Mouse (Mus musculus): Measurements from ENCODE around the gene Nos2. TPM values are rescaled to one million over a fixed set of nuclear protein-coding genes. Genes with fewer than 3 reads are reported as not detected.
"Not testable (repeated sequence)": the region's sequence is repeated elsewhere in the genome, so short reads cannot be mapped to it uniquely, and the experiment has no call there.

Nos2 gene
- polyA plus RNA-seq, 1 experiment from 2014 or later, result 0.21 TPM

DNA sequence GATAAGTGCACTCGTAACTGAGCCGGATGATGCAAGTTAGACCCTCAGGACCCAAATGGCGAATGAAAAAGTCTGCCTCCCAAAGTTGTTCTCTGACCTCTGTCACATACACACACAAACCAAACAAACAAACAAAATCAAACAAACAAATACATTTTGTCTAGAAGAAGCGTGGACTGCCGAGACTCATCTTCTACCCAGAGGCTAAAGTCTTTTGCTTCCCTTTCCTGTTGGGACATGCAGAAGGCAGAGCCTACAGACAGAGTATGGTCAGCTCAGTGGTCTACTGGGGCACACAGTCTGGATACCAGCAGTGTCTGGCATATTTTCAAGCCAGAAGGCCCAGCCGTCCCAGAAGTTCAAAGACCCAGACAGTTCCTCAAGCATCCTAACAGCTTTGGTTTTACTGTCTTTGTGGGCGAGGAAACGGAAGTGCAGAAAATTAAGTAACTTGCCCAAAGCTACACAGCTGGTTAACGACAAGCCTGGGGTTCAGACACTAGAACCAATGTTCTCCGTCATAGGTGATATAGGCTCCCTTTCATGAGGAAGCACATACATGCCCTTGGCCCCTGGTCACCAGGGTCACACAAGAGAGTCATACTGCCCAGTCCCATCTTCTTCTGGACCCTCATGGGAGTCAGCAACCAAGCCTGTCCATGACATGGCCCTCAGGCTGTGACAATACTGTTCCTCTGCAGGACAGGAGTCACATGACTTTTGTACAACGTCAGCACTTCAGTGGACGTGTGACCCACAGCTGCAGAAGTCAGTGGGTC lies 62.1 kb downstream of the Nos2 start:
- H3K4me1 ChIP-seq (replicated peaks; ENCODE audit: control insufficient read depth, insufficient read depth, low read length), result 0 out of 2 replicates have a peak, but pooled peaks cover 13% of the 10 kb centered on the region
- H3K27ac ChIP-seq (ENCODE audit: low read depth, low read length), result peak overlapping the region; percentile 89
- peak overlapping the region; percentile 26; the same call in 1 of the 2 replicates for H3K9ac ChIP-seq (ENCODE audit: low read depth, low read length)
- peak overlapping the region; percentile 74 for H3K4me2 ChIP-seq (replicated peaks; ENCODE audit: low read depth)
- TF ChIP-seq CTCF (IDR thresholded peaks at IDR 0.05; ENCODE audit: low read depth), result no peak
- no peaks in the 10 kb centered on the region for H3K9me3 ChIP-seq (ENCODE audit: control insufficient read depth)
- H3K36me3 ChIP-seq (ENCODE audit: control insufficient read depth, insufficient read depth), result peaks cover 3% of the 10 kb centered on the region; the same call in 1 of the 2 replicates
- H3K27me3 ChIP-seq (replicated peaks; ENCODE audit: control insufficient read depth, insufficient read depth, low read length), result no peaks in the 10 kb centered on the region
- WGBS, result 36% methylated on average over 12 of the region's 12 CpGs
- peak overlapping the region; percentile 63 for H3K4me3 ChIP-seq (ENCODE audit: low read depth, low read length)
- peak; percentile 9 for ATAC-seq

DNA sequence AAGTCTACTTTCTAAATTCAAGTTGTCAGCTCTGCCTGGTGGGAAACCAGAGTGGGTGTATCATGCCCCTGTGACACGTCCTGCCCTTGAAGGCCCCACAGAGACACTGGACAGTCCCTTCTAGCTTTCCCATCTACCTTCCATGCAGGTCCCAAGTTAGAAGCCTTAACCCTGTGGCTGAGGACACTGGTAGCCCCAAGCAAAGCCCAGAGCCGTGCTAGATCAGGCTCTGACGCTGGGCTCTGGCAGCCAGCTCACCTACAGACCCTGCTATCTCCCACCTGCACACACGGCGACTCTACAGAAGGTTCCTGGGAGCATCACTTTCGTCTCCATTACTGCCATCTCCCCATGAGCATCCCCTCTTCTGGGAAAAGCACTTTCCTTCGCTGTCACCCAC lies 63.0 kb downstream of the Nos2 start:
- Histone ChIP-seq H3K4me3 (ENCODE audit: low read depth, low read length) (peak overlapping the region; percentile 63), H3K9me3 (ENCODE audit: control insufficient read depth) (no peaks in the 10 kb centered on the region), H3K4me2 (replicated peaks; ENCODE audit: low read depth) (peak overlapping the region; percentile 74), H3K27ac (ENCODE audit: low read depth, low read length) (peak overlapping the region; percentile 89), H3K4me1 (replicated peaks; ENCODE audit: control insufficient read depth, insufficient read depth, low read length) (0 out of 2 replicates have a peak, but pooled peaks cover 13% of the 10 kb centered on the region), H3K9ac (ENCODE audit: low read depth, low read length) (peak overlapping the region; percentile 64), H3K36me3 (ENCODE audit: control insufficient read depth, insufficient read depth) (no peaks in the 10 kb centered on the region), H3K27me3 (replicated peaks; ENCODE audit: control insufficient read depth, insufficient read depth, low read length) (no peaks in the 10 kb centered on the region)
- 72% methylated on average over 7 of the region's 7 CpGs for WGBS
- no peak for ATAC-seq
- no peak for TF ChIP-seq CTCF (IDR thresholded peaks at IDR 0.05; ENCODE audit: low read depth)

DNA sequence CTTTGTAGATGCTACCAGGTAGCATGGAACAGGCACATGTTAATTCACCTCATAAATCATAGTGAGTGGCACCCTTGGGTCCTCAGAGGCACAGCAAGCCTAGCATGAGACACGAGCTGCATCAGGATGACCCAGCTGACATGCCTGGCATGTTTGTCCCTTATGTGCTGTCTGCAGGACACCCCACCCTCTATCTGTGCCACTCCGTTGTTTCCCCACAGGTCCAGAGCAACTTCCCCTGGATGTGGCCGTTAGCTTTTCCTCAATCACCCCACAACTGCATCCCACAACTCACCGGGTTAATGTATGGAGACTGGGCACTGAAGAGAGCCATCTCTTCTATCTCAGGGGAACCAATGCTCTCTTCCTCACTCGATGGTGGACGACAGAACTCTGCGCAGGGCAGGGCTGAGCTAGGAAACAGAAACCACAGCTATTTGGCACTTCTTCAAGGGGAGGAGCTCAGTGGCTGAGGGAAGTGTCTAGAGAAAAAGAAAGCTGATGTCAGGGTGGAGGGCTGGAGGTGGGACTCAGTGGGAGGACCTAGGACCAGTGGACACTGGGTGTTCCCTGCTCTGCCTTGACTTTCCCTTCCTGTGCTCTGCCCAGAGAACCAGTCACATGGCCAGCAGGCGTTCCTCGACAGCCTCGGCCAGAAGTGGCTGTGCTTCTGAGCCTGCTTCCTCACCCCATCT lies 64.0 kb downstream of the Nos2 start, which contains the start of gene Lgals9:
Gene Lgals9 (minus strand): TSS at position 464 of the 695 bp plus-strand sequence.
- Histone ChIP-seq H3K4me1 (replicated peaks; ENCODE audit: control insufficient read depth, insufficient read depth, low read length) (0 out of 2 replicates have a peak, but pooled peaks cover 13% of the 10 kb centered on the region), H3K4me2 (replicated peaks; ENCODE audit: low read depth) (peak within 1 kb of the TSS; percentile 74), H3K9me3 (ENCODE audit: control insufficient read depth) (no peaks in the 10 kb centered on the region), H3K36me3 (ENCODE audit: control insufficient read depth, insufficient read depth) (no peaks in the 10 kb centered on the region), H3K9ac (ENCODE audit: low read depth, low read length) (peak within 1 kb of the TSS; percentile 64), H3K27ac (ENCODE audit: low read depth, low read length) (peak within 1 kb of the TSS; percentile 89), H3K4me3 (ENCODE audit: low read depth, low read length) (peak within 1 kb of the TSS; percentile 63), H3K27me3 (replicated peaks; ENCODE audit: control insufficient read depth, insufficient read depth, low read length) (no peaks in the 10 kb centered on the region)
- WGBS, result 21% methylated on average over 10 of the region's 10 CpGs
- peak; percentile 78 for ATAC-seq
- peak; percentile 14; the same call in 1 of the 2 replicates for TF ChIP-seq CTCF (IDR thresholded peaks at IDR 0.05; ENCODE audit: low read depth)

DNA sequence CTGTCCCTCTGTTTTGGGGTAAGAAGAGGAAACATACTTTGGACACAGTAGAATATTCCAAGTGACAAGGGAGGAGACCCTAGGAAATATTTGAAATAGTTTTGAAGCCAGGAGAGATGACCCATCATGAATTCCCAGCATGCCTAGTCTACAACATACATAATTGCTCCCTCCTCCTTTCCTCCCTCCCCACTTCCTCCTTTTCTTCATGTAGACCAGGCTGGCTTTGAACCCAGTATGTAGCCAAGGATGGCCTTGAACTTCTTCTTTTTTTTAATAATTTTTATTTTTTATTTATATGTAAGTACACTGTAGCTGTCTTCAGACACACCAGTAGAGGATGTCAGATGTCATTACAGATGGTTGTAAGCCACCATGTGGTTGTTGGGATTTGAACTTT lies 64.9 kb downstream of the Nos2 start:
- TF ChIP-seq CTCF (IDR thresholded peaks at IDR 0.05; ENCODE audit: low read depth), result no peak
- no peak overlapping the region for H3K9ac ChIP-seq (ENCODE audit: low read depth, low read length)
- H3K36me3 ChIP-seq (ENCODE audit: control insufficient read depth, insufficient read depth), result no peaks in the 10 kb centered on the region
- no peak overlapping the region for H3K4me2 ChIP-seq (replicated peaks; ENCODE audit: low read depth)
- H3K9me3 ChIP-seq (ENCODE audit: control insufficient read depth), result no peaks in the 10 kb centered on the region
- no peaks in the 10 kb centered on the region for H3K27me3 ChIP-seq (replicated peaks; ENCODE audit: control insufficient read depth, insufficient read depth, low read length)
- H3K27ac ChIP-seq (ENCODE audit: low read depth, low read length), result peak overlapping the region; percentile 52; the same call in 1 of the 2 replicates
- H3K4me1 ChIP-seq (replicated peaks; ENCODE audit: control insufficient read depth, insufficient read depth, low read length), result 0 out of 2 replicates have a peak, but pooled peaks cover 13% of the 10 kb centered on the region
- no peak for ATAC-seq
- no peak overlapping the region for H3K4me3 ChIP-seq (ENCODE audit: low read depth, low read length)

DNA sequence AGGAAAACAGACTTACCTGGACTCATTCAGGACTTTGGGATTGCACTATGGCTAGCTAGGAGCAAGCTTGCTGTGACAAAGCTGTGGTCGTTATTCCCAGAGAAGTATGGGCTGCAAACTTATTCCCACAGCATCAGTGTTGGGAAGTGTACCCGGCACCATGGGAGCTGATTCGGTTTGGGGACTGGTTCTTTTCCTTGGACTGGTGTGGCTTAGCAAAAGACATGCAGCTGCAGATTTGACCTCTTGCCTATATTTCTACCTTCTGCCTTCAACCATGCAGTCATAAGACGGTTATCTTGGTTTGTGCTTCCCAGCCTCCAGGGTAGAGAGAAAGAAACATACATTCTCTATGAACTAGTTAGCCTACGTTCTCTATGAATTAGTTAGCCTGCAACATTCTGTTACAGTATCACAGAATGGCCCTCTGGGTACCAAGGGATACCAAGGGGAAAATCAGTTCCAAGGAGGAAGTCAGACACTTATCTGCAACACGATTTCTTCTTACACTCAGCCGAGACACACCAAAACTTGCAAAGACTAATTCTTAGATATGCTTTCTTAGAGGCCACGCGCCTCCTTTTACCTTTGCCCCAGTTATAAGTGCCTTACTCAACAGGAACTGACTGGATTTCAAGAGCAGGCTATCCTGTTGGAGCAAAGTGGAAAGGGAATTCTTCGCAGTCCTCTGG lies 65.9 kb downstream of the Nos2 start:
- H3K9me3 ChIP-seq (ENCODE audit: control insufficient read depth), result no peaks in the 10 kb centered on the region
- H3K4me2 ChIP-seq (replicated peaks; ENCODE audit: low read depth), result no peak overlapping the region; the same call in 1 of the 2 replicates
- no peaks in the 10 kb centered on the region for H3K36me3 ChIP-seq (ENCODE audit: control insufficient read depth, insufficient read depth)
- TF ChIP-seq CTCF (IDR thresholded peaks at IDR 0.05; ENCODE audit: low read depth), result no peak
- H3K27me3 ChIP-seq (replicated peaks; ENCODE audit: control insufficient read depth, insufficient read depth, low read length), result no peaks in the 10 kb centered on the region
- peak overlapping the region; percentile 84 for H3K27ac ChIP-seq (ENCODE audit: low read depth, low read length)
- H3K9ac ChIP-seq (ENCODE audit: low read depth, low read length), result no peak overlapping the region
- H3K4me1 ChIP-seq (replicated peaks; ENCODE audit: control insufficient read depth, insufficient read depth, low read length), result 0 out of 2 replicates have a peak, but pooled peaks cover 13% of the 10 kb centered on the region
- H3K4me3 ChIP-seq (ENCODE audit: low read depth, low read length), result no peak overlapping the region
- 43% methylated on average over 10 of the region's 10 CpGs for WGBS
- 0 out of 2 replicates have a peak, but pooled peaks have one; percentile 15 for ATAC-seq

DNA sequence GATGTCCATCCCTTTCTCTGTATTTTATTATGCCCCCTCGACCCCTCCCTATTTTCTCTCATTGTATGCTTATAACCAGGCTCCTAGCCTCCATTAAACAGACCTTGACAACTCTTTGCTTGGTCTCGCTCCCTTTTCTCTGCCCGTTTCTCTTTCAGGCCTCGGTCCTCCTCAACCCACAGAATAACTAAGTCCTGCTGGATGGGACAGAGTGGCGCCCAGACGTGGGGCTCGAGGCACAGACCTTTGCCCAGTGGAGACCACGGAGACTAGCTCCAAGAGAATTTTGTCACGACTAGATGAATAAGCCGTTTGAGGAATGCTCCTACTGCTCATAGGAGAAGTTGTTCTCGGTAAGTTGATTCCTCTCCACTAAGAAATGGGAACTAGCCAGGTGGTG lies 68.6 kb downstream of the Nos2 start:
- H3K4me2 ChIP-seq (replicated peaks; ENCODE audit: low read depth); H3K4me3 ChIP-seq (ENCODE audit: low read depth, low read length); H3K4me1 ChIP-seq (replicated peaks; ENCODE audit: control insufficient read depth, insufficient read depth, low read length); H3K27ac ChIP-seq (ENCODE audit: low read depth, low read length); H3K36me3 ChIP-seq (ENCODE audit: control insufficient read depth, insufficient read depth); ATAC-seq; H3K9ac ChIP-seq (ENCODE audit: low read depth, low read length); H3K9me3 ChIP-seq (ENCODE audit: control insufficient read depth); H3K27me3 ChIP-seq (replicated peaks; ENCODE audit: control insufficient read depth, insufficient read depth, low read length): not testable (repeated sequence)
- 92% methylated on average over 11 of the region's 11 CpGs for WGBS

Measured in intestine, postnatal 0 days (tissue).